Comparison of ENCODE assay signal across 8 mouse cellular contexts in genomic region chr12:102757055-102757688, GRCm38 (mm10). TPM values are rescaled to one million over a fixed set of nuclear protein-coding genes. Genes with fewer than 3 reads are reported as not detected.
A peak's percentile ranks its signal among the peaks of the same experiment; 100 is the strongest.
DNase-seq lines count a peak whose midpoint lies in the region; ATAC-seq and TF ChIP-seq lines count a peak whose summit lies in the region.

No protein-coding gene starts in this region.

- H3K4me1 ChIP-seq in forebrain, embryonic 14.5 days (ENCODE audit: control insufficient read depth, insufficient read depth, low read length) = peaks cover 9% of the 10 kb centered on the region
- H3K4me1 ChIP-seq in limb, embryonic 14.5 days (ENCODE audit: control insufficient read depth, insufficient read depth, low read length) = peaks cover 18% of the 10 kb centered on the region
- peaks cover 9% of the 10 kb centered on the region; the same call in 1 of the 2 replicates for H3K4me1 ChIP-seq in small intestine, adult 2 months (ENCODE audit: control insufficient read depth, insufficient read depth, insufficient read length, low read length)

- peaks cover 4% of the 10 kb centered on the region for H3K36me3 ChIP-seq in forebrain, embryonic 14.5 days (ENCODE audit: control insufficient read depth, insufficient read depth, low read length)
- H3K36me3 ChIP-seq in limb, embryonic 14.5 days (ENCODE audit: control insufficient read depth, insufficient read depth, low read length) = peaks cover 4% of the 10 kb centered on the region
- H3K36me3 ChIP-seq in small intestine, adult 2 months (ENCODE audit: control insufficient read depth, insufficient read depth, low read length) = peaks cover under 1% of the 10 kb centered on the region; the same call in 1 of the 2 replicates

- H3K4me2 ChIP-seq in forebrain, embryonic 14.5 days (ENCODE audit: low read length) = peak overlapping the region; percentile 65
- H3K4me2 ChIP-seq in limb, embryonic 14.5 days (replicated peaks; ENCODE audit: low read depth, low read length, severe bottlenecking) = peak overlapping the region; percentile 65

- peak; percentile 75 to 92 for DNase-seq in gastrocnemius, postnatal 4 days (ENCODE audit: low spot score in 2 of 2)
- no peak for DNase-seq in gastrocnemius, adult 8-10 months (ENCODE audit: low spot score in 2 of 2)
- peak; percentile 13 for DNase-seq in MEL-GATA-1-ER (ENCODE audit: extremely low read depth, low read depth)
- DNase-seq in forebrain, embryonic 14.5 days (ENCODE audit: low spot score) = no peak
- DNase-seq in limb, embryonic 14.5 days (ENCODE audit: low spot score) = no peak
- DNase-seq in layer of hippocampus, adult 8-10 months (ENCODE audit: low spot score in 2 of 2) = no peak
- DNase-seq in cerebellum, adult 11-12 months = no peak

- ATAC-seq in forebrain, embryonic 14.5 days = no peak
- peak; percentile 81 for ATAC-seq in limb, embryonic 14.5 days (ENCODE audit: low FRiP score, low read depth)

- H3K27me3 ChIP-seq in forebrain, embryonic 14.5 days (replicated peaks; ENCODE audit: control insufficient read depth, insufficient read depth, low read length) = no peaks in the 10 kb centered on the region
- no peaks in the 10 kb centered on the region for H3K27me3 ChIP-seq in limb, embryonic 14.5 days (ENCODE audit: control insufficient read depth, insufficient read depth, low read length)
- no peaks in the 10 kb centered on the region for H3K27me3 ChIP-seq in small intestine, adult 2 months (ENCODE audit: control insufficient read depth, insufficient read depth, low read length)

- TF ChIP-seq POLR2A in limb, embryonic 14.5 days (IDR thresholded peaks at IDR 0.05; ENCODE audit: borderline replicate concordance, extremely low read depth, insufficient read depth, insufficient read length) = no peak
- TF ChIP-seq POLR2A in small intestine, adult 2 months (IDR thresholded peaks at IDR 0.05; ENCODE audit: low read depth, low read length) = no peak

- peak overlapping the region; percentile 80 for H3K4me3 ChIP-seq in forebrain, embryonic 14.5 days (ENCODE audit: low read depth, low read length)
- peak overlapping the region; percentile 89 for H3K4me3 ChIP-seq in limb, embryonic 14.5 days (replicated peaks; ENCODE audit: low read length)
- H3K4me3 ChIP-seq in small intestine, adult 2 months (ENCODE audit: low read depth, low read length) = peak overlapping the region; percentile 93

- H3K9me3 ChIP-seq in forebrain, embryonic 14.5 days (replicated peaks; ENCODE audit: control insufficient read depth, low read length) = no peaks in the 10 kb centered on the region
- H3K9me3 ChIP-seq in limb, embryonic 14.5 days (ENCODE audit: control insufficient read depth, low read length) = no peaks in the 10 kb centered on the region

- no peak for TF ChIP-seq CTCF in small intestine, adult 2 months (IDR thresholded peaks at IDR 0.05; ENCODE audit: extremely low read depth, insufficient read length, insufficient replicate concordance, low read depth, low read length)

- H3K27ac ChIP-seq in forebrain, embryonic 14.5 days (ENCODE audit: low read depth, low read length) = peak overlapping the region; percentile 78
- peak overlapping the region; percentile 83 for H3K27ac ChIP-seq in limb, embryonic 14.5 days (replicated peaks; ENCODE audit: low read depth, low read length)
- H3K27ac ChIP-seq in small intestine, adult 2 months (ENCODE audit: insufficient read depth, low read depth, low read length) = peak overlapping the region; percentile 65

- H3K9ac ChIP-seq in forebrain, embryonic 14.5 days (ENCODE audit: low read length) = peak overlapping the region; percentile 74
- H3K9ac ChIP-seq in limb, embryonic 14.5 days (ENCODE audit: low read depth, low read length, severe bottlenecking) = peak overlapping the region; percentile 77

- 2% methylated on average over 45 of the region's 46 CpGs for WGBS in forebrain, embryonic 14.5 days
- 2% methylated on average over 46 of the region's 46 CpGs for WGBS in limb, embryonic 14.5 days
- under 1% methylated on average over 46 of the region's 46 CpGs for WGBS in small intestine, adult 2 months

RNA-seq across cellular contexts. Expression of gene Gm28051, which starts 0.4 kb away (rescaled TPM):
- total RNA-seq in gastrocnemius, postnatal 4 days (2021) = not detected
- not detected for total RNA-seq in gastrocnemius, adult 8-10 months (2022)
- polyA plus RNA-seq in forebrain, embryonic 14.5 days (2014; fragmentation: Nextera tagmentation; extraction: Ambion mirVana) = not detected in 2 replicates
- not detected in 2 replicates for polyA plus RNA-seq in limb, embryonic 14.5 days (2012; rRNA removed)
- not detected in 2 replicates for polyA plus RNA-seq in limb, embryonic 14.5 days (2014; fragmentation: Nextera tagmentation; extraction: Ambion mirVana)
- not detected in 2 replicates for polyA plus RNA-seq in small intestine, adult 2 months (2012; rRNA removed)
- not detected for total RNA-seq in layer of hippocampus, adult 8-10 months (2022)

RNA-seq across cellular contexts. Expression of gene Gon7, which starts 0.4 kb away (rescaled TPM):
- total RNA-seq in gastrocnemius, postnatal 4 days (2021) = 10 to 100 TPM in 1 of 2 experiments, 1 to 10 TPM in 1; 9.5 to 10.9 TPM
- total RNA-seq in gastrocnemius, adult 8-10 months (2022) = 10 to 100 TPM; 10.3 to 12.0 (median 10.9) TPM
- polyA plus RNA-seq in forebrain, embryonic 14.5 days (2014; fragmentation: Nextera tagmentation; extraction: Ambion mirVana) = 30.6 and 36.6 TPM in 2 replicates
- 11.0 and 16.9 TPM in 2 replicates for polyA plus RNA-seq in limb, embryonic 14.5 days (2012; rRNA removed)
- 17.7 and 21.7 TPM in 2 replicates for polyA plus RNA-seq in limb, embryonic 14.5 days (2014; fragmentation: Nextera tagmentation; extraction: Ambion mirVana)
- polyA plus RNA-seq in small intestine, adult 2 months (2012; rRNA removed) = 3.4 and 11.2 TPM in 2 replicates
- 10 to 100 TPM; 10.9 to 13.3 (median 12.1) TPM for total RNA-seq in layer of hippocampus, adult 8-10 months (2022)

RNA-seq across cellular contexts. Expression of gene Ubr7, which starts 0.6 kb away (rescaled TPM):
- 10 to 100 TPM; 28.7 to 31.1 TPM for total RNA-seq in gastrocnemius, postnatal 4 days (2021)
- total RNA-seq in gastrocnemius, adult 8-10 months (2022) = 10 to 100 TPM; 16.0 to 16.9 (median 16.3) TPM
- polyA plus RNA-seq in forebrain, embryonic 14.5 days (2014; fragmentation: Nextera tagmentation; extraction: Ambion mirVana) = 53.0 and 58.2 TPM in 2 replicates
- 36.5 and 39.9 TPM in 2 replicates for polyA plus RNA-seq in limb, embryonic 14.5 days (2012; rRNA removed)
- polyA plus RNA-seq in limb, embryonic 14.5 days (2014; fragmentation: Nextera tagmentation; extraction: Ambion mirVana) = 48.0 and 48.2 TPM in 2 replicates
- polyA plus RNA-seq in small intestine, adult 2 months (2012; rRNA removed) = 2.7 and 4.5 TPM in 2 replicates
- 10 to 100 TPM; 28.8 to 33.1 (median 31.7) TPM for total RNA-seq in layer of hippocampus, adult 8-10 months (2022)

RNA-seq across cellular contexts. Expression of gene Gm20604, which starts 1.3 kb away (rescaled TPM):
- 1 to 10 TPM; 4.7 to 5.4 TPM for total RNA-seq in gastrocnemius, postnatal 4 days (2021)
- 1 to 10 TPM; 2.7 to 2.9 (median 2.9) TPM for total RNA-seq in gastrocnemius, adult 8-10 months (2022)
- polyA plus RNA-seq in forebrain, embryonic 14.5 days (2014; fragmentation: Nextera tagmentation; extraction: Ambion mirVana) = 40.4 and 41.3 TPM in 2 replicates
- 16.1 and 20.4 TPM in 2 replicates for polyA plus RNA-seq in limb, embryonic 14.5 days (2012; rRNA removed)
- 23.1 and 27.1 TPM in 2 replicates for polyA plus RNA-seq in limb, embryonic 14.5 days (2014; fragmentation: Nextera tagmentation; extraction: Ambion mirVana)
- polyA plus RNA-seq in small intestine, adult 2 months (2012; rRNA removed) = 0.47 and 0.84 TPM in 2 replicates
- 10 to 100 TPM; 12.3 to 15.5 (median 14.9) TPM for total RNA-seq in layer of hippocampus, adult 8-10 months (2022)

RNA-seq across cellular contexts. Expression of gene Tmem251, which starts 13.6 kb away (rescaled TPM):
- total RNA-seq in gastrocnemius, postnatal 4 days (2021) = 1 to 10 TPM; 2.8 to 3.6 TPM
- total RNA-seq in gastrocnemius, adult 8-10 months (2022) = 1 to 10 TPM; 2.3 to 4.2 (median 2.5) TPM
- 12.3 and 14.2 TPM in 2 replicates for polyA plus RNA-seq in forebrain, embryonic 14.5 days (2014; fragmentation: Nextera tagmentation; extraction: Ambion mirVana)
- 3.4 and 3.6 TPM in 2 replicates for polyA plus RNA-seq in limb, embryonic 14.5 days (2012; rRNA removed)
- polyA plus RNA-seq in limb, embryonic 14.5 days (2014; fragmentation: Nextera tagmentation; extraction: Ambion mirVana) = 10.9 and 11.2 TPM in 2 replicates
- polyA plus RNA-seq in small intestine, adult 2 months (2012; rRNA removed) = 1.7 and 2.4 TPM in 2 replicates
- 1 to 10 TPM; 4.9 to 6.4 (median 5.6) TPM for total RNA-seq in layer of hippocampus, adult 8-10 months (2022)

Comparison
In these comparisons a context has a peak if more than half of its experiments do, and no peak if none do; other contexts are left out.
1. DNase-seq: peak in gastrocnemius, postnatal 4 days (2 of 2) and MEL-GATA-1-ER (single experiment); none in gastrocnemius, adult 8-10 months (0 of 2), forebrain, embryonic 14.5 days (single experiment), limb, embryonic 14.5 days (single experiment), layer of hippocampus, adult 8-10 months (0 of 2) and cerebellum, adult 11-12 months (single experiment).
2. Peak in every context shown above with its lines, with median percentiles within 50 percentile points of each other: H3K27ac ChIP-seq and H3K4me3 ChIP-seq.